11 mouse cellular contexts compared by ENCODE assay signal in genomic region chr8:61745181-61745980, GRCm38 (mm10).
A peak's percentile ranks its signal among the peaks of the same experiment; 100 is the strongest.
DNase-seq lines count a peak whose midpoint lies in the region; ATAC-seq and TF ChIP-seq lines count a peak whose summit lies in the region.
"Had no signal": no experiment of that assay in that cellular context is flagged by ENCODE, and none has a peak within 500 bp of the region (broad histone marks: within the 10 kb centered on the region; RNA-seq: fewer than 3 reads in every experiment).

No protein-coding gene starts in this region.

- no peaks in the 10 kb centered on the region for H3K27me3 ChIP-seq in hindbrain, postnatal 0 days (ENCODE audit: insufficient read depth, low read length)
- H3K27me3 ChIP-seq in hindbrain, embryonic 16.5 days (replicated peaks; ENCODE audit: control insufficient read depth, insufficient read depth, low read length): no peaks in the 10 kb centered on the region
- no peaks in the 10 kb centered on the region for H3K27me3 ChIP-seq in limb, embryonic 11.5 days (ENCODE audit: control insufficient read depth, insufficient read depth, low read length)
- H3K27me3 ChIP-seq: neural tube, embryonic 13.5 days had no signal

- H3K9ac ChIP-seq in hindbrain, postnatal 0 days (replicated peaks; ENCODE audit: low read length): no peak overlapping the region
- H3K9ac ChIP-seq in hindbrain, embryonic 16.5 days (ENCODE audit: low read depth, low read length): no peak overlapping the region
- H3K9ac ChIP-seq in limb, embryonic 11.5 days (ENCODE audit: low read length): no peak overlapping the region
- H3K9ac ChIP-seq: neural tube, embryonic 13.5 days had no signal

- no peaks in the 10 kb centered on the region for H3K9me3 ChIP-seq in hindbrain, postnatal 0 days (ENCODE audit: low read length)
- H3K9me3 ChIP-seq in hindbrain, embryonic 16.5 days (ENCODE audit: control insufficient read depth, low read length): no peaks in the 10 kb centered on the region
- no peaks in the 10 kb centered on the region for H3K9me3 ChIP-seq in limb, embryonic 11.5 days (ENCODE audit: control insufficient read depth, low read length)
- H3K9me3 ChIP-seq: neural tube, embryonic 13.5 days had no signal

- no peak for ATAC-seq in hindbrain, postnatal 0 days
- no peak for ATAC-seq in hindbrain, embryonic 16.5 days
- ATAC-seq in limb, embryonic 11.5 days (ENCODE audit: insufficient number of reproducible peaks, low FRiP score, low TSS enrichment, low read depth): peak; percentile 72

- peaks cover 7% of the 10 kb centered on the region; the same call in 1 of the 2 replicates for H3K4me1 ChIP-seq in hindbrain, postnatal 0 days (ENCODE audit: insufficient read depth, low read length)
- H3K4me1 ChIP-seq in hindbrain, embryonic 16.5 days (ENCODE audit: control insufficient read depth, insufficient read depth, low read depth, low read length): no peaks in the 10 kb centered on the region; the same call in 1 of the 2 replicates
- H3K4me1 ChIP-seq in limb, embryonic 11.5 days (ENCODE audit: control insufficient read depth, insufficient read depth, low read length): 0 out of 2 replicates have a peak, but pooled peaks cover 5% of the 10 kb centered on the region

- no peak overlapping the region for H3K4me3 ChIP-seq in hindbrain, postnatal 0 days (ENCODE audit: low read length)
- H3K4me3 ChIP-seq in hindbrain, embryonic 16.5 days (ENCODE audit: low read length): no peak overlapping the region
- H3K4me3 ChIP-seq in limb, embryonic 11.5 days (ENCODE audit: low read depth, low read length): no peak overlapping the region
- H3K4me3 ChIP-seq: neural tube, embryonic 13.5 days had no signal

- no peak for TF ChIP-seq CTCF in hindbrain, postnatal 0 days (IDR thresholded peaks at IDR 0.05; ENCODE audit: low read depth)

- H3K36me3 ChIP-seq in hindbrain, postnatal 0 days (ENCODE audit: insufficient read depth, low read length): no peaks in the 10 kb centered on the region
- no peaks in the 10 kb centered on the region for H3K36me3 ChIP-seq in hindbrain, embryonic 16.5 days (ENCODE audit: control insufficient read depth, insufficient read depth, low read length)
- H3K36me3 ChIP-seq in limb, embryonic 11.5 days (ENCODE audit: control insufficient read depth, insufficient read depth, low read length): no peaks in the 10 kb centered on the region
- H3K36me3 ChIP-seq: neural tube, embryonic 13.5 days had no signal

- WGBS in hindbrain, postnatal 0 days: 44% methylated on average over 10 of the region's 10 CpGs
- WGBS in hindbrain, embryonic 16.5 days: 54% methylated on average over 10 of the region's 10 CpGs
- WGBS in limb, embryonic 11.5 days: 30% methylated on average over 10 of the region's 10 CpGs

- peak; percentile 18 for DNase-seq in hindbrain, postnatal 0 days (ENCODE audit: low spot score)
- DNase-seq in Muller cell, postnatal 12 days (ENCODE audit: inconsistent ontology term): peak; percentile 64
- DNase-seq in forelimb bud, embryonic 11.5 days (ENCODE audit: low read depth, low spot score): peak; percentile 61
- DNase-seq in limb, embryonic 11.5 days (ENCODE audit: low spot score): peak; percentile 40
- no peak for DNase-seq in adrenal gland, postnatal 14 days
- no peak for DNase-seq in c-Kit-positive CD71-positive TER-119-positive erythroid progenitor cells, embryonic 14.5 days (ENCODE audit: low spot score)
- no peak for DNase-seq in thymus, postnatal 0 days (ENCODE audit: low spot score)
- DNase-seq: left cerebral cortex, postnatal 4 days; thymus, adult 18-20 months had no signal

- H3K27ac ChIP-seq in hindbrain, postnatal 0 days: no peak overlapping the region
- no peak overlapping the region for H3K27ac ChIP-seq in hindbrain, embryonic 16.5 days (ENCODE audit: low read depth, low read length)
- no peak overlapping the region for H3K27ac ChIP-seq in limb, embryonic 11.5 days (replicated peaks; ENCODE audit: low read depth, low read length)
- H3K27ac ChIP-seq: neural tube, embryonic 13.5 days had no signal

- H3K4me2 ChIP-seq in hindbrain, postnatal 0 days (ENCODE audit: low read depth, low read length): no peak overlapping the region
- H3K4me2 ChIP-seq in hindbrain, embryonic 16.5 days (ENCODE audit: low read length): no peak overlapping the region
- H3K4me2 ChIP-seq in limb, embryonic 11.5 days (ENCODE audit: low read depth, severe bottlenecking): no peak overlapping the region
- H3K4me2 ChIP-seq: neural tube, embryonic 13.5 days had no signal

Comparison
In these comparisons a context has a peak if more than half of its experiments do, and no peak if none do; other contexts are left out.
1. DNase-seq: peak in hindbrain, postnatal 0 days (single experiment), Muller cell, postnatal 12 days (single experiment), forelimb bud, embryonic 11.5 days (single experiment) and limb, embryonic 11.5 days (single experiment); none in adrenal gland, postnatal 14 days (single experiment), c-Kit-positive CD71-positive TER-119-positive erythroid progenitor cells, embryonic 14.5 days (single experiment) and thymus, postnatal 0 days (single experiment).